Mouse (Mus musculus) layer of hippocampus, adult 8-10 months (tissue): ENCODE data around the gene Cxcr5. TPM values are rescaled to one million over a fixed set of nuclear protein-coding genes. Genes with fewer than 3 reads are reported as not detected.

Source experiments
- DNase-seq, 2 experiments: peaks; one replicate each; pipeline ENCODE4 v3.0.0; 2022; ENCODE audit warnings: low spot score in 2 of 2
- total RNA-seq, 4 experiments: library from RNA; stranded (reverse); gene quantifications; 2 replicates each; pipeline ENCODE4 v1.2.4; 2022

Cxcr5 gene
- total RNA-seq, 4 experiments from 2014 or later, result not detected

DNA sequence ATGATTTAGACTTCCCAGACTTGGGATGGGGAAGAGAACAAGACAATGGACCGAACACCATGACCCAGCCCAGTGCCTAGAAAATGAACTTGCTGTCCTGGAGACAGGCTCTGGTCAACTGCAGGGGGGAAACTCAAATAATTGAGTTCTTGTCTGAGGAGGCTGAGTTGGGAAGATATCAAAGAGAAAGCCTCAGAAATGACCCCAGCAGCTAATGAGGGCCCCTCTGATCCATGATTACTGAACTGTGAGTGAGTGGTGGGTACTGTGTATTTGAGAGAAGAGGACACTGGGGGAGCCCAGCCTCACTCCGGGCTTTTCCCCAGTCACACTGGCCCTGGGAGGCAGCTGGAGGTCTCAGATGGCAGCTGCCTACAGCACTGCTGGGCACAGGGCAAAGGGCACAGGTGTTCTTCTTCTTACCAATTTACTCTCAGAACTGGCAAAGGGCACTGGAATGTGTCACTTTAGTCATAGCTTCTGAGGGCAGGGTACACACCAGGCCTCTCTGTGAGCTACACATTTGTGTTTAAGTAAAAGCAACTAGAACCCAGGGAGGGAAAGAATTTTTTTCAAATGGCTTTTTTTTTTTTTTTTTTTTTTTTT lies 21.8 kb downstream of the Cxcr5 start:
- DNase-seq, result no peak

DNA sequence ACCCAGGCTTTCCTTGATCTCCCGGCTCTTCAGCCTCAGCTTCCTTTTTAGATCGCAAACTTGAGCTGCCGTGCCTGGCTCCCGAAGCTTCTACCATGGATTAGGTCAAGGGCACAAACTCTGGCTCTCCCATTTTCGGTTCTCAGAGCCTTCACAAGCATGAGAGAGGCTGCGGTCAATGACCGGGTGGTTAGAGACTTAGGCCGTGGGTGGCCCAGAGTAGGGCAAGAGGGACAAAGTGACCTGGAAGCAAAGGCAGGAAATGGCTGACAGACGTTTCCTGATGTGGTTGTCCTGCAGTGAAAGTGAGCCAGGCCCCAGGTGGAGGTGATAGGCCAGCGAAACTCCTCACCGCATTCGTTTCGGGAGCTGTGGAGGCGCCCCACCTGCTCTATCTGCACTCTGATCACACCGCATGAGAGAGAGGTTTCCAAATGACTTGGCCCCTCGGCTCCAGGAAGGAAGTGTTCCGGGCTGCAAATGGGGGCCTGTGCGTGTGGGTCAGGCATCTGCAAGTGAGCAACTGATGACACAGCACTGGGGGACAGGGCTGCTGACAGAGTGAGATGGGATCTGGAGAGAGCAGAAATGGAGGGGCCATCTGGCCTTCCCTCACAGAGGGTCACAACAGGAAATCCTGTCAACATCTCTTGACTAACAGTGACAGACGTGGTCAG lies 23.9 kb downstream of the Cxcr5 start:
- no peak for DNase-seq

- no peak for DNase-seq
Observed at GRCm38 (mm10) chr9:44532991-44533580, 28.6 kb downstream of the Cxcr5 start.

- DNase-seq, result no peak
Observed at GRCm38 (mm10) chr9:44528340-44528739, 33.3 kb downstream of the Cxcr5 start.

GRCm38 (mm10) chr9:44526337-44527112 lies 35.2 kb downstream of the Cxcr5 start:
- no peak for DNase-seq

- no peak for DNase-seq
Observed at GRCm38 (mm10) chr9:44525589-44525988, 36.1 kb downstream of the Cxcr5 start.

DNA sequence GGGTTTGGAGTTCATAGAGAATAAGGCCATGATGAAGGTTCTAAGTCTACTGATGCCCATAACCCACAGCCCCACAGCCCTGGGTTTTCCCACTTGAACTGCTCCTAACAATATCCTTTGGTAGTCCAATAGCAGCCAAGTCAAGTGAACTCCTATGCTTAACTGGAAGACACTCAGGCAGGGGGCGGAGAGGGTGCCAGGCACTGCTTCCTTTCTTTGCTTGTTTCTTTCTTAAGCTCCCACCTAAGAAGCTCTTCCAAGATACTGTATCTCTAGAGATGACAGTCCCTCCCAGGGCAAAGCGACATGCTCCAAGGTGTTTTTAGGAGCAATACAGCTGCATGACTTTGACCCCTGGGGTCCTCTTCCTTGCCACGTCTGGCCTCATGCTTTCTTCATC lies 36.7 kb downstream of the Cxcr5 start:
- no peak for DNase-seq

DNA sequence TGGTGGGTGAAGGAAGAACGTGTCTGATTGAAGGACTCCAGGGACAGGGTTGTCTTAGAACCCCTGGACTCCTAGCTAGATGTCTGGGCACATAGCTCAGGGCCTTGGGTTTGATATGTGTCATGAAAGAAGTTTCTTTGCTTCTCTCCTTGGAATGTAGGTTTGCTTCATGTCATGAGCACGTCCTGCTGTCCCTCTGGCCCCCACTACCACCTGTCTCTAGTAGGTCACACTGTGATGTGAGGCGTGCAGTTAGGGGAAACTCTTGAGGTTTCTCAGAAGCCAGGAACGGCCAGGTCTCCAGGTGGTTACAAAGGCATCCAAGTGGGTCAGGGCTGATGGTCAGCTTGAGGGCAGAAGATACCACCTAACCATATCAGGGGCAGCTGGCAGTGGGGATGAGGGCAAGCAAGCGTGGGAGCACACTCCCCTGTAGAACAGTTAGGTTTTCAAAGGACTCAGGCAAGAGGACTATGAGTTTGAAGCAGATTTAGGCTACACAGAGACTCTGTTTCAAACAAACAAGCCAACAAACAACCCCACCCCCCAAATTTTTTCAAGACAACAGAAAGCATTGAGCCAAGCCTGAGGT lies 37.3 kb downstream of the Cxcr5 start:
- DNase-seq, result no peak

DNA sequence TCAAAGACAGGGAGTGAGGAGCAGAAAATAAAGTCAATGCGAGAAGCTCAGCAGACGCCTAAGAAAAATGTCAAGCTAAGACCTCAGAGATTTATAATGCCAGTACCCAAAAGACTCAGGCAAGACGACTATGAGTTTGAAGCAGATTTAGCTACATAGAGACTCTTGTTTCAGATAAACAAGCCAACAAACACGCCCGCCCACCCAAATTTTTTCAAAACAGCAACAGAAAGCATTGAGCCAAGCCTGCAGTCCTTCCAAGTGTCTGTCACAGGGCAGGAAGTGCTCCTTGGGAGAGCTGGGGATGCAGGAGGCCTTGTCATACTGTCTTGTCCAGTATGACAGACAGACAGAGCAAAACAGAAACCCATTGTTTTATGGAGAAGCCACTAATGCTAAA lies 38.0 kb downstream of the Cxcr5 start:
- no peak for DNase-seq

- no peak for DNase-seq
Observed at GRCm38 (mm10) chr9:44521927-44522326, 39.8 kb downstream of the Cxcr5 start.

DNA sequence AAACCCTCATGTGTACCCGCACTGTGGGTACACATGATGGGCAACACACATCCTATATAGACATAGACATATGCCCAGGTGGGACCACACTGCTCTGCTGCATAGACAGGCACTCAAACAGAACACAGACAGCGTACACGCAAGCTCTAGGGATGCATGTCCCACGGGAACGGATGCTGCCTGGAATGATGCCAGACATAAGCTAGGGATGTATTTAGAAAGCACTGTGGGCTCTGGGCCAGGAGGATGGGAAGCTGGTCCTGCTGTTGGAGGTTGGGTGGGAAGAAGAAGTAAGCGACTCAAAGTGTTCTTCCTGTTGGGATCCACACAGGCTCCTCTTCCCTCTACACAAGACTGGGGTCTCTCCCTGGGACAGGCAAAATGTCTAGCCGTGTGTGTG lies 43.6 kb downstream of the Cxcr5 start:
- DNase-seq, result no peak

GRCm38 (mm10) chr9:44517368-44517767 lies 44.3 kb downstream of the Cxcr5 start:
- no peak for DNase-seq

DNA sequence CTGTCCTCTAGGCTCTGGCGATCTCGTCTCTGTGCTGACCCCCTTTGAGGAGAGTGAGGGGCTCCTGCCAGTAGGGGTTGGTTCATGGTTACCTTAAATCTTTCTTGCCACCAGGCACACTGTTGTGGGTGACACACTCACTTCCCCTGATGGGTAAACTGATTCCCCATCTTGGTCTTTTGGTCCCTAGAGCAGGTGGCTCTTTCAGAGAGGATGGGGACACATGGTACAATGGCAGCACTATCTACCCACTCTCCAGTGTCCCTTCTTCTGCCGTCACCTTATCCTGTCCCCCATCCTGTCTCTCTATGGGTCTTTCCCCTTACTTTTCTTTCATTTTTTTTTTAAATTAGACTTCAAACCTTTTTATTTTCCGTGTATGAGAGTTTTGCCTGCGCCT lies 45.8 kb downstream of the Cxcr5 start:
- no peak for DNase-seq

GRCm38 (mm10) chr9:44515131-44515751 lies 46.4 kb downstream of the Cxcr5 start:
- DNase-seq, result no peak

DNA sequence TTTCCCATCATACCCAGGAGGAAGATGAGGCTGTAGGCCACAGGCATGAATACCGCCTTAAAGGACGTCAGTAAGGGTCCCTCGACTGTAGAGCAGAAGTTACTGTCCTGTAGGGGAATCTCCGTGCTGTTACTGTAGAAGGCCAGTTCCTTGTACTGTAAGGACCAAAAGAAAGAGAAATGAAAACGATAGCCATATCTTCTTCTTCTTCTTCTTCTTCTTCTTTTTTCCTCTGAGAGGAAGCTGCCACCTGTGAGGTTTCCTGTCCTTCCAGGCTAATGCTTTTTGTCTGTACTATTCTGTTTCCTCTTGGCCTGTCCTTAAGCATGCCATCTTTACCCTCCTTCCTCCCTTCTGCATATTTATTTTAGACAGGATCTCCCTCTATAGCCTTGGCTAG lies 47.5 kb downstream of the Cxcr5 start:
- DNase-seq, result no peak

- no peak for DNase-seq
Observed at GRCm38 (mm10) chr9:44513610-44514009, 48.1 kb downstream of the Cxcr5 start.

GRCm38 (mm10) chr9:44513121-44513520 lies 48.6 kb downstream of the Cxcr5 start:
- no peak for DNase-seq

- no peak for DNase-seq
Observed at GRCm38 (mm10) chr9:44512717-44513003, 49.0 kb downstream of the Cxcr5 start.

DNA sequence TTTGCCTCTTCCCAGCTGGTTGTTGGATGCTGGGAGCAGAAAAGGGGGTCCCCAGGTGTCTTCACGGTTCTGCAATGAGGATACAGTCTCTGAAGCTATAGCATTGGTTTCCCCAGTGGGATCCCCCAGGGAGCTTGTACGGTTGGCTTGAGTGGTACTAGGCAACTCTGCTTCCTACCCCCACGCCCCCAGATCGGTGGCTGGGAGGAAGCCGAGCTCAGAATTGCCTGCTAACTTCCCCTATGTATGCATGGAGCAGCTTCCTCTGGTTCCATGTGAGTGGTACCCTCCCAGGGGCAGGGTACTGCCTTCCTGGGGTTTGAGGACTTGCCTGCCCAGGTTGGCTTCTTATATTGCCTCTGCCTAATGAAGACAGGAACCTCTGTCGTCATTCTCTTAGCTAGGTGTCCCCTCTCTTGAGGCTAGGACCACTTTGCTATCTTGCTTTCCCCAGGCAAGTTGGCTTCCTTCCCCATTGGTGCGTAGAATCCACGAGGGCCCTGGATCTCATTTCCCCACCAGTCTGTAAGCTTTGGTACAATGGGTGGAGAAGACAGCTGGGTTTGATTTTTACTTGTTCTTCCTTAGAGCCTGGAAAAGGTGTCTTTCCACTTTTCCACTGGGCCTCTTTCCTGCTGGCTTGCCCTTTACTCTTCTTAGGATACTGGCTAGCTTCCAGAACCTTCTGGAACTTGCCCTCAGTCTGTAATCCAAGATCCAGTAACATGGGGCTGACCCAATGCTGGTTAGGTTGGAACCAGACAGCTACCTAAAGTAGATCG lies 49.6 kb downstream of the Cxcr5 start:
- DNase-seq, result no peak

- DNase-seq, result no peak
Observed at GRCm38 (mm10) chr9:44510872-44511601, 50.6 kb downstream of the Cxcr5 start.
